Mouse (Mus musculus) limb, embryonic 14.5 days (tissue): Measurements from ENCODE around the gene Olig3. TPM values are rescaled to one million over a fixed set of nuclear protein-coding genes. Genes with fewer than 3 reads are reported as not detected.

ENCODE experiments used
- ATAC-seq: fragments of 200-750 bp; cut with Nextera tagmentation; 2 replicates; pipeline ENCODE4 v1.8.0; 2017; ENCODE audit warnings: low read depth, moderate number of reproducible peaks, moderate TSS enrichment; ENCODE audit not compliant: low FRiP score
- DNase-seq: peaks from one replicate; pipeline ENCODE4 v3.0.0-alpha.2; 2015; ENCODE audit warnings: low spot score
- H3K27ac ChIP-seq: fragments of 300-500 bp; sonication (generic); replicated peaks from 2 replicates; pipeline ENCODE4 v1.5.1; 2014; ENCODE audit warnings: low read depth, mild to moderate bottlenecking, low read length, moderate library complexity, mixed read lengths
- H3K27me3 ChIP-seq: fragments of 300-500 bp; sonication (generic); 2 replicates; pipeline ENCODE4 v1.6.1; 2014; ENCODE audit warnings: low read length, mixed read lengths; ENCODE audit not compliant: control insufficient read depth, insufficient read depth
- H3K36me3 ChIP-seq: fragments of 300-500 bp; sonication (generic); 2 replicates; pipeline ENCODE4 v1.6.1; 2014; ENCODE audit warnings: mild to moderate bottlenecking, low read length, moderate library complexity, mixed read lengths; ENCODE audit not compliant: control insufficient read depth, insufficient read depth
- H3K4me1 ChIP-seq: fragments of 300-500 bp; sonication (generic); 2 replicates; pipeline ENCODE4 v1.6.1; 2014; ENCODE audit warnings: antibody characterized with exemption, low read length, mixed read lengths; ENCODE audit not compliant: control insufficient read depth, insufficient read depth
- H3K4me2 ChIP-seq: fragments of 300-500 bp; sonication (generic); replicated peaks from 2 replicates; pipeline ENCODE4 v1.6.1; 2014; ENCODE audit warnings: low read depth, mild to moderate bottlenecking, low read length, moderate library complexity; ENCODE audit not compliant: severe bottlenecking
- H3K4me3 ChIP-seq: fragments of 300-500 bp; sonication (generic); replicated peaks from 2 replicates; pipeline ENCODE4 v1.5.1; 2014; ENCODE audit warnings: low read length
- H3K9ac ChIP-seq: fragments of 300-500 bp; sonication (generic); 2 replicates; pipeline ENCODE4 v1.6.1; 2014; ENCODE audit warnings: mild to moderate bottlenecking, low read depth, low read length, moderate library complexity; ENCODE audit not compliant: severe bottlenecking
- H3K9me3 ChIP-seq: fragments of 300-500 bp; sonication (generic); 2 replicates; pipeline ENCODE4 v1.6.1; 2016; ENCODE audit warnings: low read length; ENCODE audit not compliant: control insufficient read depth
- POLR2A ChIP-seq: fragments of 200-500 bp; IDR thresholded peaks from 2 replicates; pipeline ENCODE4 v1.8.0; 2012; ENCODE audit warnings: inconsistent platforms, mild to moderate bottlenecking, moderate library complexity, borderline replicate concordance; ENCODE audit not compliant: insufficient read depth, insufficient read length; ENCODE audit errors: extremely low read depth
- WGBS: fragments of 180-500 bp; shearing (Covaris S2); extraction: QIAGEN DNeasy Blood & Tissue Kit; methylation state at CpG from one replicate; pipeline ENCODE4 v1.1.7; 2014; 5-methylcytosine and 5-hydroxymethylcytosine counted together
- polyA plus RNA-seq, 2 experiments: library from polyadenylated mRNA; depleted of rRNA in 1 of 2; stranded (reverse) in 1 of 2; unstranded in 1 of 2; fragments of >200 nt; fragmentation: Nextera tagmentation in 1 of 2; extraction: Ambion mirVana in 1 of 2; gene quantifications; 2 replicates each; pipeline versions ENCODE4 v1.2.1 to v1.2.3; 2012 to 2014

Olig3 gene
- polyA plus RNA-seq, 2 experiments: not detected

GRCm38 (mm10) chr10:19356720-19357641 lies 648 bp downstream of the Olig3 start:
- Histone ChIP-seq H3K9ac (no peak overlapping the region), H3K27me3 (peaks cover 95% of the 10 kb centered on the region), H3K4me1 (peaks cover 5% of the 10 kb centered on the region; the same call in 1 of the 2 replicates), H3K9me3 (no peaks in the 10 kb centered on the region), H3K36me3 (no peaks in the 10 kb centered on the region), H3K4me3 (peak overlapping the region; percentile 21), H3K4me2 (0 out of 2 replicates have a peak overlapping the region, but pooled peaks have one; percentile 6), H3K27ac (no peak overlapping the region)
- no peak for TF ChIP-seq POLR2A
- DNase-seq (no peak), ATAC-seq (no peak)
- 1% methylated on average over 60 of the region's 63 CpGs for WGBS

- no peak overlapping the region for H3K4me2 ChIP-seq
- no peak for TF ChIP-seq POLR2A
- H3K27ac ChIP-seq: no peak overlapping the region
- no peak overlapping the region for H3K9ac ChIP-seq
- ATAC-seq: no peak
- WGBS: 13% methylated on average over 5 of the region's 5 CpGs
- H3K27me3 ChIP-seq: peaks cover 95% of the 10 kb centered on the region
- H3K9me3 ChIP-seq: no peaks in the 10 kb centered on the region
- H3K4me1 ChIP-seq: peaks cover 8% of the 10 kb centered on the region
- no peak for DNase-seq
- H3K36me3 ChIP-seq: no peaks in the 10 kb centered on the region
- H3K4me3 ChIP-seq: no peak overlapping the region
Measured at GRCm38 (mm10) chr10:19357848-19358247, 1.5 kb downstream of the Olig3 start.

GRCm38 (mm10) chr10:19360446-19361300 lies 4.3 kb downstream of the Olig3 start:
- Histone ChIP-seq H3K4me2 (no peak overlapping the region), H3K4me1 (peaks cover 9% of the 10 kb centered on the region), H3K27ac (no peak overlapping the region), H3K9me3 (no peaks in the 10 kb centered on the region), H3K4me3 (no peak overlapping the region), H3K9ac (no peak overlapping the region), H3K27me3 (peaks cover 82% of the 10 kb centered on the region), H3K36me3 (no peaks in the 10 kb centered on the region)
- WGBS: 19% methylated on average over 3 of the region's 3 CpGs
- TF ChIP-seq POLR2A: no peak
- no peak for DNase-seq
- no peak for ATAC-seq

- ATAC-seq (no peak), DNase-seq (no peak)
- H3K4me2 ChIP-seq: 0 out of 2 replicates have a peak overlapping the region, but pooled peaks have one; percentile 7
- peak overlapping the region; percentile 12; the same call in 1 of the 2 replicates for H3K4me3 ChIP-seq
- no peak overlapping the region for H3K27ac ChIP-seq
- H3K36me3 ChIP-seq: no peaks in the 10 kb centered on the region
- H3K9ac ChIP-seq: no peak overlapping the region
- 1% methylated on average over 22 of the region's 23 CpGs for WGBS
- peaks cover 9% of the 10 kb centered on the region for H3K4me1 ChIP-seq
- no peak for TF ChIP-seq POLR2A
- peaks cover 76% of the 10 kb centered on the region for H3K27me3 ChIP-seq
- H3K9me3 ChIP-seq: no peaks in the 10 kb centered on the region
Measured at GRCm38 (mm10) chr10:19361539-19362293, 5.4 kb downstream of the Olig3 start.
